ENCODE assay signal across 1 mouse cellular context in genomic region chr5:125387295-125387694, GRCm38 (mm10). TPM values are rescaled to one million over a fixed set of nuclear protein-coding genes. Genes with fewer than 3 reads are reported as not detected.
"Had no signal": no experiment of that assay in that cellular context is flagged by ENCODE, and none has a peak within 500 bp of the region (broad histone marks: within the 10 kb centered on the region; RNA-seq: fewer than 3 reads in every experiment).

No protein-coding gene starts in this region.

RNA-seq across cellular contexts. Expression of gene Gm10382, which starts 1.8 kb away (rescaled TPM):
- total RNA-seq: midbrain, postnatal 0 days had no signal
